Mouse (Mus musculus): ENCODE data around the gene Zcchc14. TPM values are rescaled to one million over a fixed set of nuclear protein-coding genes. Genes with fewer than 3 reads are reported as not detected.

Gene Zcchc14
- total RNA-seq, 1 experiment, result 18.6 TPM

DNA sequence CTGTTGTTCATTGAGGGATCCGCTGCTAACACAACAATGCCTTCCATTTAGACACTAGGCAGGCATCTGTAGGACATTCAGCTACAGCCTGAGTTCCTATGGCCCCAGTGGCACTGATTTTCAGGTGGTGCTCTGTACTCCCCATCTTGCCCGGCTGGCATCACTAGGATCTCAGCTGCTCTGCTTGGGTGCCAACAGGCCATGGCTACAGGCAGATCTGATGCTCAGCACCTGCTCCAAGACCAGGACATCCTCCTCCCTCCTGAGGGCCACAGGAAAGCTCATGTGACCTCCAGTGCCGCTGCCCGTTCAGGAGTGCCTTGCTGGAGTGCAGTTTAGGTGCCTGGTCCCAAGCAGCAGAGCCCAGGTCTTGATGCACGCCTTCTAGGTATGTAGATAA lies 20.3 kb downstream of the Zcchc14 start:
- in situ Hi-C loops (cut with MboI; ENCODE audit: low sequenced_read_pairs in 2 of 2, unreplicated experiment in 2 of 2), result no loop called here
- H3K4me3 ChIP-seq (ENCODE audit: insufficient read depth in 1 of 2, low read depth in 1 of 2, low read length in 2 of 2, poor library complexity in 1 of 2, severe bottlenecking in 1 of 2), result no peak overlapping the region
- H3K36me3 ChIP-seq (ENCODE audit: control insufficient read depth, insufficient read depth, low read length, poor library complexity, severe bottlenecking), result no peaks in the 10 kb centered on the region
- no peak for TF ChIP-seq HCFC1 (IDR thresholded peaks at IDR 0.05; ENCODE audit: borderline replicate concordance, insufficient read depth, low read length)
- TF ChIP-seq ZNF384 (IDR thresholded peaks at IDR 0.05; ENCODE audit: low read depth, low read length), result no peak
- TF ChIP-seq ZC3H11A (IDR thresholded peaks at IDR 0.05; ENCODE audit: borderline replicate concordance, low read depth, low read length), result no peak
- no peak for TF ChIP-seq CHD2 (IDR thresholded peaks at IDR 0.05; ENCODE audit: low read depth, low read length)
- TF ChIP-seq MAFK (IDR thresholded peaks at IDR 0.05; ENCODE audit: insufficient read depth, low read depth, low read length), result no peak
- H3K27ac ChIP-seq (ENCODE audit: insufficient read depth, low read depth, low read length, poor library complexity, severe bottlenecking), result no peak overlapping the region
- no peak for DNase-seq (ENCODE audit: low read depth, low spot score)
- no peaks in the 10 kb centered on the region for H3K9me3 ChIP-seq (ENCODE audit: control insufficient read depth, insufficient read depth, low read depth, low read length)
- no peak overlapping the region for H3K9ac ChIP-seq (ENCODE audit: insufficient read depth, low read depth, low read length, poor library complexity, severe bottlenecking)
- no peaks in the 10 kb centered on the region for H3K4me1 ChIP-seq (ENCODE audit: control insufficient read depth in 2 of 2, insufficient read depth in 2 of 2, low read length in 2 of 2, poor library complexity in 1 of 2)

DNA sequence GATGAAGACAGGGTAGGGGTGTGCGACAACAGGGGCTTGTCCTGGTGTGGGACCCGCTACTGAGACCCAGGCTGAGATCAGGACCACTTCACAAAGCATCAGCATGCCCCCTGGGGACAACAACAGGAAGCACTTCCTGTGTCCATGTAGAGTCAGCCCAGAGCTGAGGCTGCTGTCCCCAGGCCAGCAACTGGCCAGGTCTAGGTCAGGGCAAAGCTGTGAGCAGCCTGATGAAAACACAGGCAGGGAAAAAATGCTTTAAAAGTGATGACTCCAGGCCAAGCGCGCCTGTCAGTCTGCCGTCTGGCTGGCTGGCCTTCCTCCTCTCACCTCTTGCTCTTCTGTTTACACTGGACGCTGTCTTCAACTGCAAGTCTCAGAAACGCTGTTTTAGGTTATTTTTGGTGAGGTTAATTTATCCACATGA lies 21.0 kb downstream of the Zcchc14 start:
- TF ChIP-seq ZC3H11A (IDR thresholded peaks at IDR 0.05; ENCODE audit: borderline replicate concordance, low read depth, low read length) (no peak), CHD2 (IDR thresholded peaks at IDR 0.05; ENCODE audit: low read depth, low read length) (no peak), HCFC1 (IDR thresholded peaks at IDR 0.05; ENCODE audit: borderline replicate concordance, insufficient read depth, low read length) (no peak), MAFK (IDR thresholded peaks at IDR 0.05; ENCODE audit: insufficient read depth, low read depth, low read length) (no peak), ZNF384 (IDR thresholded peaks at IDR 0.05; ENCODE audit: low read depth, low read length) (no peak)
- in situ Hi-C loops (cut with MboI; ENCODE audit: low sequenced_read_pairs in 2 of 2, unreplicated experiment in 2 of 2), result no loop called here
- DNase-seq (ENCODE audit: low read depth, low spot score), result no peak
- H3K36me3 ChIP-seq (ENCODE audit: control insufficient read depth, insufficient read depth, low read length, poor library complexity, severe bottlenecking), result no peaks in the 10 kb centered on the region; the same call in 1 of the 2 replicates
- no peaks in the 10 kb centered on the region for H3K4me1 ChIP-seq (ENCODE audit: control insufficient read depth in 2 of 2, insufficient read depth in 2 of 2, low read length in 2 of 2, poor library complexity in 1 of 2)
- no peak overlapping the region for H3K9ac ChIP-seq (ENCODE audit: insufficient read depth, low read depth, low read length, poor library complexity, severe bottlenecking)
- no peaks in the 10 kb centered on the region for H3K9me3 ChIP-seq (ENCODE audit: control insufficient read depth, insufficient read depth, low read depth, low read length)
- no peak overlapping the region for H3K27ac ChIP-seq (ENCODE audit: insufficient read depth, low read depth, low read length, poor library complexity, severe bottlenecking)
- H3K4me3 ChIP-seq (ENCODE audit: insufficient read depth in 1 of 2, low read depth in 1 of 2, low read length in 2 of 2, poor library complexity in 1 of 2, severe bottlenecking in 1 of 2), result no peak overlapping the region

DNA sequence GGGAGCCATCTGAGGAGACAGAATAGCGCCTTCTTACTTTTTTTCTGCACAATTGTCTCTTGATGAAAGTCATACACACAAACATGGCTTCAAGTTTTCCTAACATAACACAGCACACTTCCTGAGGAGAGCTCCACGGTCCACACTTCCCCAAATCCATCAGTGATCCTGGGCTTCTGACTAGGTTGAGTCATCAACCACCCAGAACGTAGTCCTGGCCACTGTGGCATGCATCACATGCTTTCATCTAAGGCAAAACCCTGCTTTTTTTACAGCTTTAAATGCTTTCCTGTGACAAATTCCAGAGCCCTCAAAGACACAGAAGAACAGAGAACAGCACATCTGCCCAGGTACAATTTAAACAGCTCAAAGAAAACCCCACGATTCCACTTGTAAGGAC lies 24.0 kb downstream of the Zcchc14 start:
- Histone ChIP-seq H3K27ac (ENCODE audit: insufficient read depth, low read depth, low read length, poor library complexity, severe bottlenecking) (no peak overlapping the region), H3K36me3 (ENCODE audit: control insufficient read depth, insufficient read depth, low read length, poor library complexity, severe bottlenecking) (no peaks in the 10 kb centered on the region; the same call in 1 of the 2 replicates), H3K4me1 (ENCODE audit: control insufficient read depth in 2 of 2, insufficient read depth in 2 of 2, low read length in 2 of 2, poor library complexity in 1 of 2) (no peaks in the 10 kb centered on the region), H3K9me3 (ENCODE audit: control insufficient read depth, insufficient read depth, low read depth, low read length) (no peaks in the 10 kb centered on the region), H3K9ac (ENCODE audit: insufficient read depth, low read depth, low read length, poor library complexity, severe bottlenecking) (no peak overlapping the region), H3K4me3 (ENCODE audit: insufficient read depth in 1 of 2, low read depth in 1 of 2, low read length in 2 of 2, poor library complexity in 1 of 2, severe bottlenecking in 1 of 2) (no peak overlapping the region)
- no peak for DNase-seq (ENCODE audit: low read depth, low spot score)
- TF ChIP-seq MAFK (IDR thresholded peaks at IDR 0.05; ENCODE audit: insufficient read depth, low read depth, low read length) (no peak), ZNF384 (IDR thresholded peaks at IDR 0.05; ENCODE audit: low read depth, low read length) (no peak), CHD2 (IDR thresholded peaks at IDR 0.05; ENCODE audit: low read depth, low read length) (no peak), ZC3H11A (IDR thresholded peaks at IDR 0.05; ENCODE audit: borderline replicate concordance, low read depth, low read length) (no peak), HCFC1 (IDR thresholded peaks at IDR 0.05; ENCODE audit: borderline replicate concordance, insufficient read depth, low read length) (no peak)
- in situ Hi-C loops (cut with MboI; ENCODE audit: low sequenced_read_pairs in 2 of 2, unreplicated experiment in 2 of 2), result no loop called here

DNA sequence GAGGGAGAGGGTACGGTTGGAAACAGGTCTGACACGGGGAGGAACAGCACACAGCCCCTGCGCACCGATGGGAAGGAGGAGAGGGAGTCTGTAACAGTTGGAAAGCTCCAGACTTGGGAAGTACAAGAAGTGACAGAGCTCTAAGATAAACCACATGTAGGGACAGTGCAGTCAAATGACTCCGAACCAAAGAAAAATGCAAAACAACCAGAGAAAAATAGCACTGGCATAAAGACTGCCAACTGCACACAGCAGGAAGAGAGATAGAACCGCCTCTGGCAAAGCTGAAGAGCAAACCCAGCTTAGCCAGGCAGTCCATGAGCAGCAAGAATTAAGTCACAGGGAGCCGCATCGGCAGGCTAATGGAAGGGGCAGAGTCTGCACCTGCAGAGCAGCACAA lies 29.7 kb downstream of the Zcchc14 start:
- in situ Hi-C loops (cut with MboI; ENCODE audit: low sequenced_read_pairs in 2 of 2, unreplicated experiment in 2 of 2), result no loop called here
- H3K4me3 ChIP-seq (ENCODE audit: insufficient read depth in 1 of 2, low read depth in 1 of 2, low read length in 2 of 2, poor library complexity in 1 of 2, severe bottlenecking in 1 of 2), result no peak overlapping the region
- H3K9ac ChIP-seq (ENCODE audit: insufficient read depth, low read depth, low read length, poor library complexity, severe bottlenecking), result no peak overlapping the region
- no peaks in the 10 kb centered on the region for H3K9me3 ChIP-seq (ENCODE audit: control insufficient read depth, insufficient read depth, low read depth, low read length)
- TF ChIP-seq MAFK (IDR thresholded peaks at IDR 0.05; ENCODE audit: insufficient read depth, low read depth, low read length), result no peak
- TF ChIP-seq ZNF384 (IDR thresholded peaks at IDR 0.05; ENCODE audit: low read depth, low read length), result no peak
- no peak for TF ChIP-seq CHD2 (IDR thresholded peaks at IDR 0.05; ENCODE audit: low read depth, low read length)
- TF ChIP-seq HCFC1 (IDR thresholded peaks at IDR 0.05; ENCODE audit: borderline replicate concordance, insufficient read depth, low read length), result no peak
- TF ChIP-seq ZC3H11A (IDR thresholded peaks at IDR 0.05; ENCODE audit: borderline replicate concordance, low read depth, low read length), result no peak
- H3K4me1 ChIP-seq (ENCODE audit: control insufficient read depth in 2 of 2, insufficient read depth in 2 of 2, low read length in 2 of 2, poor library complexity in 1 of 2), result no peaks in the 10 kb centered on the region
- peaks cover 3% of the 10 kb centered on the region; the same call in 1 of the 2 replicates for H3K36me3 ChIP-seq (ENCODE audit: control insufficient read depth, insufficient read depth, low read length, poor library complexity, severe bottlenecking)
- DNase-seq (ENCODE audit: low read depth, low spot score), result no peak
- H3K27ac ChIP-seq (ENCODE audit: insufficient read depth, low read depth, low read length, poor library complexity, severe bottlenecking), result no peak overlapping the region

DNA sequence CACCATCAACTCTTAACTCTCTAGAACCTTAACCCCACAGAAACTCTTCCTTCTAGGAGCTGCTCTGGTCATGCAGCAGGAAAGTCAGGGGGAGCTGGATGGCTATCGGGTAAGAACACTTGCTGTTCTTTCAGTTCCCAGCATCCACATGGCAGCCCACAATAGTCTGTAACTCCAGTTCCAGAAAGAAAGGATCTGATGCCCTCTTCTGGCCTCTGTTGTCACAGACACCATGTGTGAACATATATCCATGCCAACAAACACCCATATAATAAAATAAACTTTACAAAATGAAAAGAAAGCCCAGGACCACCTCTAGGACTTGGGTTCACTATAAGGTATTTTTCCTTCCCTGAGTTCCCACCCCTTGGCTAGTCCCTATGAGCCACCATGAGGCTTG lies 30.8 kb downstream of the Zcchc14 start:
- no peak for DNase-seq (ENCODE audit: low read depth, low spot score)
- Histone ChIP-seq H3K36me3 (ENCODE audit: control insufficient read depth, insufficient read depth, low read length, poor library complexity, severe bottlenecking) (peaks cover 5% of the 10 kb centered on the region; the same call in 1 of the 2 replicates), H3K27ac (ENCODE audit: insufficient read depth, low read depth, low read length, poor library complexity, severe bottlenecking) (no peak overlapping the region), H3K4me1 (ENCODE audit: control insufficient read depth in 2 of 2, insufficient read depth in 2 of 2, low read length in 2 of 2, poor library complexity in 1 of 2) (no peaks in the 10 kb centered on the region), H3K9ac (ENCODE audit: insufficient read depth, low read depth, low read length, poor library complexity, severe bottlenecking) (no peak overlapping the region), H3K4me3 (ENCODE audit: insufficient read depth in 1 of 2, low read depth in 1 of 2, low read length in 2 of 2, poor library complexity in 1 of 2, severe bottlenecking in 1 of 2) (no peak overlapping the region), H3K9me3 (ENCODE audit: control insufficient read depth, insufficient read depth, low read depth, low read length) (no peaks in the 10 kb centered on the region)
- in situ Hi-C loops (cut with MboI; ENCODE audit: low sequenced_read_pairs in 2 of 2, unreplicated experiment in 2 of 2), result no loop called here
- TF ChIP-seq MAFK (IDR thresholded peaks at IDR 0.05; ENCODE audit: insufficient read depth, low read depth, low read length), result no peak
- no peak for TF ChIP-seq ZC3H11A (IDR thresholded peaks at IDR 0.05; ENCODE audit: borderline replicate concordance, low read depth, low read length)
- no peak for TF ChIP-seq CHD2 (IDR thresholded peaks at IDR 0.05; ENCODE audit: low read depth, low read length)
- TF ChIP-seq ZNF384 (IDR thresholded peaks at IDR 0.05; ENCODE audit: low read depth, low read length), result no peak
- no peak for TF ChIP-seq HCFC1 (IDR thresholded peaks at IDR 0.05; ENCODE audit: borderline replicate concordance, insufficient read depth, low read length)

Measured in ES-E14 (cell line).